Mouse (Mus musculus) small intestine, adult 2 months (tissue): ENCODE results near the gene Cyp4f39.

Experiments used
- CTCF ChIP-seq: fragments of 200-500 bp; IDR thresholded peaks from 2 replicates; pipeline ENCODE4 v1.5.1; 2012; ENCODE audit warnings: low read depth, mild to moderate bottlenecking, control low read depth, inconsistent platforms, low read length, moderate library complexity, mixed read lengths; ENCODE audit not compliant: insufficient replicate concordance, insufficient read length; ENCODE audit errors: extremely low read depth
- POLR2A ChIP-seq: fragments of 200-500 bp; IDR thresholded peaks from 2 replicates; pipeline ENCODE4 v1.6.1; 2012; ENCODE audit warnings: low read depth, mild to moderate bottlenecking, control low read depth, inconsistent platforms, low read length, moderate library complexity

DNA sequence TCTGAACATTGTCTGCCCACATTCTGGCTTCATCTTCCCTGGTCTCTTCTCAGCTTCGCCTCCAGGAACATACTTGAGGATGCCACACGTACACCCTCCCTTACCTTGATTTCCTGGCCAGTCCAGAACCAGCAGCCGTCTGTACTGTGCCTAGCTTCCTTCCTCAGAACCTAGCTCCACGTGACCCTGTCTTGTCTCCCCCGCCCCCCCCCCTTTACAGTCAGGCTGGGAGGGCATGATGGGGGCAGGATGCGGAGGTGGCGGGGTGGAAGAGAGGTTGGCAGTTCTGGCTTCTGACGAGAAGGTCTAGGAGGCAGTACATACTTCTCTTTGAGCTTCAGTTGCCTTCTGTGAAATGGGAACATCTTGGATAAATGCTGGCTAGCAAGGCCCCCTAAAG is 49.1 kb upstream of the Cyp4f39 start, which contains the start of gene Rasal3:
- no peak for TF ChIP-seq CTCF
- TF ChIP-seq POLR2A = no peak
